Mouse (Mus musculus) midbrain, embryonic 11.5 days (tissue): ENCODE data around the gene Lemd2. TPM values are rescaled to one million over a fixed set of nuclear protein-coding genes. Genes with fewer than 3 reads are reported as not detected.
A peak's percentile ranks its signal among the peaks of the same experiment; 100 is the strongest.

Experiments used
- ATAC-seq: fragments of 200-750 bp; cut with Nextera tagmentation; 2 replicates; pipeline ENCODE4 v1.8.0; 2017; ENCODE audit warnings: moderate TSS enrichment, moderate library complexity; ENCODE audit not compliant: low FRiP score
- DNase-seq: peaks from one replicate; pipeline ENCODE4 v3.0.0; 2015; ENCODE audit warnings: low spot score; ENCODE audit errors: missing footprints
- H3K27ac ChIP-seq: fragments of 300-500 bp; sonication (generic); 2 replicates; pipeline ENCODE4 v1.5.1; 2014; ENCODE audit warnings: low read depth, low read length
- H3K27me3 ChIP-seq: fragments of 300-500 bp; sonication (generic); 2 replicates; pipeline ENCODE4 v1.6.1; 2014; ENCODE audit warnings: mild to moderate bottlenecking, low read length, moderate library complexity, mixed read lengths; ENCODE audit not compliant: control insufficient read depth, insufficient read depth
- H3K36me3 ChIP-seq: fragments of 300-500 bp; sonication (generic); 2 replicates; pipeline ENCODE4 v1.6.1; 2014; ENCODE audit warnings: mild to moderate bottlenecking, low read length, moderate library complexity, mixed read lengths; ENCODE audit not compliant: control insufficient read depth, insufficient read depth
- H3K4me1 ChIP-seq: fragments of 300-500 bp; sonication (generic); 2 replicates; pipeline ENCODE4 v1.6.1; 2014; ENCODE audit warnings: low read length; ENCODE audit not compliant: control insufficient read depth, insufficient read depth
- H3K4me2 ChIP-seq: fragments of 300-500 bp; sonication (generic); 2 replicates; pipeline ENCODE4 v1.6.1; 2014; ENCODE audit warnings: mild to moderate bottlenecking, moderate library complexity
- H3K4me3 ChIP-seq: fragments of 300-500 bp; sonication (generic); 2 replicates; pipeline ENCODE4 v1.5.1; 2014; ENCODE audit warnings: low read depth, low read length
- H3K9ac ChIP-seq: fragments of 300-500 bp; sonication (generic); 2 replicates; pipeline ENCODE4 v1.6.1; 2014; ENCODE audit warnings: low read length
- H3K9me3 ChIP-seq: fragments of 300-500 bp; sonication (generic); 2 replicates; pipeline ENCODE4 v1.6.1; 2016; ENCODE audit warnings: low read length; ENCODE audit not compliant: control insufficient read depth
- WGBS: fragments of 180-500 bp; shearing (Covaris S2); extraction: QIAGEN DNeasy Blood & Tissue Kit; methylation state at CpG from one replicate; pipeline ENCODE4 v1.1.7; 2014; 5-methylcytosine and 5-hydroxymethylcytosine counted together
- polyA plus RNA-seq: library from polyadenylated mRNA; unstranded; fragments of >200 nt; fragmentation: Nextera tagmentation; extraction: Ambion mirVana; gene quantifications from 2 replicates; pipeline ENCODE4 v1.2.1, GENCODE M21; 2014

Lemd2 gene
- polyA plus RNA-seq, 1 experiment from 2014 or later = 16.3 TPM

- no peaks in the 10 kb centered on the region for H3K36me3 ChIP-seq
- no peak overlapping the region for H3K4me2 ChIP-seq
- no peaks in the 10 kb centered on the region for H3K27me3 ChIP-seq
- no peak overlapping the region for H3K27ac ChIP-seq
- H3K4me1 ChIP-seq = peaks cover 14% of the 10 kb centered on the region
- H3K9me3 ChIP-seq = no peaks in the 10 kb centered on the region
- ATAC-seq = no peak
- no peak overlapping the region for H3K4me3 ChIP-seq
- 17% methylated on average over 14 of the region's 14 CpGs for WGBS
- DNase-seq = no peak
- H3K9ac ChIP-seq = no peak overlapping the region
Observed at GRCm38 (mm10) chr17:27229710-27230454, 25.6 kb upstream of the Lemd2 start.

- H3K4me1 ChIP-seq = peaks cover 14% of the 10 kb centered on the region
- H3K9ac ChIP-seq = no peak overlapping the region
- no peaks in the 10 kb centered on the region for H3K36me3 ChIP-seq
- no peak overlapping the region for H3K4me2 ChIP-seq
- ATAC-seq = no peak
- 16% methylated on average over 11 of the region's 11 CpGs for WGBS
- no peaks in the 10 kb centered on the region for H3K27me3 ChIP-seq
- H3K27ac ChIP-seq = peak overlapping the region; percentile 16; the same call in 1 of the 2 replicates
- no peaks in the 10 kb centered on the region for H3K9me3 ChIP-seq
- DNase-seq = peak; percentile 96
- no peak overlapping the region for H3K4me3 ChIP-seq
Observed at GRCm38 (mm10) chr17:27228216-27228915, 24.1 kb upstream of the Lemd2 start.

GRCm38 (mm10) chr17:27227258-27227657 is 23.0 kb upstream of the Lemd2 start:
- DNase-seq = no peak
- H3K27ac ChIP-seq = no peak overlapping the region
- no peak overlapping the region for H3K4me3 ChIP-seq
- no peak for ATAC-seq
- H3K4me1 ChIP-seq = peaks cover 14% of the 10 kb centered on the region
- no peaks in the 10 kb centered on the region for H3K36me3 ChIP-seq
- H3K4me2 ChIP-seq = no peak overlapping the region
- no peak overlapping the region for H3K9ac ChIP-seq
- 56% methylated on average over 7 of the region's 7 CpGs for WGBS
- H3K27me3 ChIP-seq = no peaks in the 10 kb centered on the region
- no peaks in the 10 kb centered on the region for H3K9me3 ChIP-seq

- Histone ChIP-seq H3K4me2 (no peak overlapping the region), H3K9ac (no peak overlapping the region), H3K27ac (no peak overlapping the region), H3K36me3 (no peaks in the 10 kb centered on the region), H3K4me1 (peaks cover 14% of the 10 kb centered on the region), H3K9me3 (no peaks in the 10 kb centered on the region), H3K4me3 (no peak overlapping the region), H3K27me3 (no peaks in the 10 kb centered on the region)
- DNase-seq = no peak
- ATAC-seq = no peak
- 50% methylated on average over 3 of the region's 3 CpGs for WGBS
Observed at GRCm38 (mm10) chr17:27226701-27227100, 22.4 kb upstream of the Lemd2 start.

- DNase-seq = no peak
- no peak overlapping the region for H3K4me3 ChIP-seq
- H3K9ac ChIP-seq = no peak overlapping the region
- no peaks in the 10 kb centered on the region for H3K36me3 ChIP-seq
- H3K27me3 ChIP-seq = no peaks in the 10 kb centered on the region
- H3K4me2 ChIP-seq = no peak overlapping the region
- ATAC-seq = no peak
- WGBS = 54% methylated on average over 10 of the region's 10 CpGs
- H3K9me3 ChIP-seq = no peaks in the 10 kb centered on the region
- no peak overlapping the region for H3K27ac ChIP-seq
- peaks cover 14% of the 10 kb centered on the region for H3K4me1 ChIP-seq
Observed at GRCm38 (mm10) chr17:27225801-27226200, 21.5 kb upstream of the Lemd2 start.

GRCm38 (mm10) chr17:27223821-27224220 is 19.6 kb upstream of the Lemd2 start:
- Histone ChIP-seq H3K9ac (no peak overlapping the region), H3K4me2 (no peak overlapping the region), H3K27me3 (no peaks in the 10 kb centered on the region), H3K36me3 (no peaks in the 10 kb centered on the region), H3K9me3 (no peaks in the 10 kb centered on the region), H3K4me3 (no peak overlapping the region), H3K4me1 (peaks cover 10% of the 10 kb centered on the region), H3K27ac (no peak overlapping the region)
- ATAC-seq = no peak
- DNase-seq = no peak
- 87% methylated on average over 6 of the region's 6 CpGs for WGBS

GRCm38 (mm10) chr17:27221562-27221961 is 17.3 kb upstream of the Lemd2 start:
- no peak overlapping the region for H3K9ac ChIP-seq
- H3K4me3 ChIP-seq = no peak overlapping the region
- H3K4me2 ChIP-seq = no peak overlapping the region
- no peaks in the 10 kb centered on the region for H3K9me3 ChIP-seq
- H3K27ac ChIP-seq = no peak overlapping the region
- H3K27me3 ChIP-seq = no peaks in the 10 kb centered on the region
- no peaks in the 10 kb centered on the region; the same call in 1 of the 2 replicates for H3K4me1 ChIP-seq
- WGBS = 90% methylated on average over 16 of the region's 16 CpGs
- no peaks in the 10 kb centered on the region for H3K36me3 ChIP-seq
- peak; percentile 54 for DNase-seq
- no peak for ATAC-seq

GRCm38 (mm10) chr17:27218916-27219315 is 14.6 kb upstream of the Lemd2 start:
- no peak overlapping the region for H3K4me2 ChIP-seq
- no peaks in the 10 kb centered on the region; the same call in 1 of the 2 replicates for H3K4me1 ChIP-seq
- H3K27ac ChIP-seq = no peak overlapping the region
- no peak overlapping the region for H3K9ac ChIP-seq
- DNase-seq = peak; percentile 47
- H3K9me3 ChIP-seq = no peaks in the 10 kb centered on the region
- ATAC-seq = no peak
- 56% methylated on average over 6 of the region's 6 CpGs for WGBS
- H3K4me3 ChIP-seq = no peak overlapping the region
- no peaks in the 10 kb centered on the region for H3K36me3 ChIP-seq
- H3K27me3 ChIP-seq = no peaks in the 10 kb centered on the region

- H3K4me1 ChIP-seq = no peaks in the 10 kb centered on the region; the same call in 1 of the 2 replicates
- 61% methylated on average over 4 of the region's 8 CpGs for WGBS
- H3K36me3 ChIP-seq = no peaks in the 10 kb centered on the region
- H3K27me3 ChIP-seq = no peaks in the 10 kb centered on the region
- H3K4me2 ChIP-seq = no peak overlapping the region
- no peak overlapping the region for H3K4me3 ChIP-seq
- no peak overlapping the region for H3K27ac ChIP-seq
- no peak for ATAC-seq
- DNase-seq = no peak
- H3K9ac ChIP-seq = no peak overlapping the region
- H3K9me3 ChIP-seq = no peaks in the 10 kb centered on the region
Observed at GRCm38 (mm10) chr17:27218364-27218763, 14.1 kb upstream of the Lemd2 start.
